Comparison of ENCODE assay signal across 22 mouse cellular contexts in genomic region chr9:102270496-102270895, GRCm38 (mm10).
A peak's percentile ranks its signal among the peaks of the same experiment; 100 is the strongest.
DNase-seq lines count a peak whose midpoint lies in the region; ATAC-seq and TF ChIP-seq lines count a peak whose summit lies in the region.
"Had no signal": no experiment of that assay in that cellular context is flagged by ENCODE, and none has a peak within 500 bp of the region (broad histone marks: within the 10 kb centered on the region; RNA-seq: fewer than 3 reads in every experiment).

No protein-coding gene starts in this region.

- no peaks in the 10 kb centered on the region for H3K9me3 ChIP-seq in liver, postnatal 0 days (ENCODE audit: low read length)
- no peaks in the 10 kb centered on the region for H3K9me3 ChIP-seq in lung, embryonic 14.5 days (ENCODE audit: low read depth, low read length)
- H3K9me3 ChIP-seq in lung, embryonic 16.5 days (ENCODE audit: control insufficient read depth, low read length), result no peaks in the 10 kb centered on the region
- H3K9me3 ChIP-seq in neural tube, embryonic 14.5 days (ENCODE audit: control insufficient read depth, low read length), result no peaks in the 10 kb centered on the region

- WGBS in liver, adult 2 months, result 77% methylated on average over 5 of the region's 5 CpGs
- 70% methylated on average over 5 of the region's 5 CpGs for WGBS in liver, postnatal 0 days (ENCODE audit: insufficient replicate concordance)
- WGBS in lung, embryonic 14.5 days, result 39% methylated on average over 5 of the region's 5 CpGs
- 63% methylated on average over 5 of the region's 5 CpGs for WGBS in lung, adult 2 months
- 54% methylated on average over 5 of the region's 5 CpGs for WGBS in lung, embryonic 16.5 days
- WGBS in neural tube, embryonic 14.5 days, result 75% methylated on average over 5 of the region's 5 CpGs

- 0 out of 2 replicates have a peak, but pooled peaks cover 2% of the 10 kb centered on the region for H3K27me3 ChIP-seq in liver, adult 2 months (ENCODE audit: control insufficient read depth, insufficient read depth, low read length)
- peaks cover 17% of the 10 kb centered on the region for H3K27me3 ChIP-seq in liver, postnatal 0 days (ENCODE audit: insufficient read depth, low read length)
- 0 out of 2 replicates have a peak, but pooled peaks cover 3% of the 10 kb centered on the region for H3K27me3 ChIP-seq in lung, embryonic 14.5 days (ENCODE audit: insufficient read depth, low read length)
- peaks cover 3% of the 10 kb centered on the region; the same call in 1 of the 2 replicates for H3K27me3 ChIP-seq in lung, embryonic 16.5 days (ENCODE audit: control insufficient read depth, insufficient read depth, low read depth, low read length)
- H3K27me3 ChIP-seq in neural tube, embryonic 14.5 days (ENCODE audit: control insufficient read depth, insufficient read depth, low read length), result no peaks in the 10 kb centered on the region
- H3K27me3 ChIP-seq: CH12.LX, Patski had no signal

- TF ChIP-seq CTCF in liver, adult 2 months (IDR thresholded peaks at IDR 0.05; ENCODE audit: low read depth, low read length), result no peak
- no peak for TF ChIP-seq CTCF in liver, postnatal 0 days (IDR thresholded peaks at IDR 0.05; ENCODE audit: low read depth)
- no peak for TF ChIP-seq CTCF in lung, embryonic 14.5 days (IDR thresholded peaks at IDR 0.05; ENCODE audit: low read depth)
- TF ChIP-seq CTCF in lung, adult 2 months (IDR thresholded peaks at IDR 0.05; ENCODE audit: insufficient read depth, low read length), result no peak

- no peak for TF ChIP-seq POLR2A in liver, adult 2 months (IDR thresholded peaks at IDR 0.05; ENCODE audit: extremely low read depth, insufficient read depth, low read length)
- no peak for TF ChIP-seq POLR2A in lung, adult 2 months (IDR thresholded peaks at IDR 0.05; ENCODE audit: borderline replicate concordance, extremely low read depth, low read depth, low read length)

- H3K4me3 ChIP-seq in liver, adult 2 months (ENCODE audit: insufficient read depth, low read depth, low read length), result no peak overlapping the region
- H3K4me3 ChIP-seq in liver, postnatal 0 days (ENCODE audit: low read depth, low read length), result no peak overlapping the region
- H3K4me3 ChIP-seq in lung, embryonic 14.5 days (ENCODE audit: low read depth, low read length), result no peak overlapping the region
- no peak overlapping the region for H3K4me3 ChIP-seq in lung, adult 2 months (replicated peaks; ENCODE audit: extremely low read depth, low read depth, low read length)
- H3K4me3 ChIP-seq in lung, embryonic 16.5 days (ENCODE audit: low read length), result no peak overlapping the region
- H3K4me3 ChIP-seq in neural tube, embryonic 14.5 days (ENCODE audit: low read depth, low read length), result no peak overlapping the region

- ATAC-seq in liver, postnatal 0 days, result no peak
- ATAC-seq in lung, embryonic 14.5 days (ENCODE audit: insufficient read depth), result no peak
- ATAC-seq in lung, embryonic 16.5 days (ENCODE audit: low read depth), result 0 out of 2 replicates have a peak, but pooled peaks have one; percentile 17
- ATAC-seq in neural tube, embryonic 14.5 days (ENCODE audit: low read depth), result no peak
- ATAC-seq: activated CD4-positive, CD25-positive, alpha-beta regulatory T cell, adult 4 months; CD4-positive, CD25-positive, alpha-beta regulatory T cell, adult 4 months; Patski had no signal

- H3K4me2 ChIP-seq in liver, postnatal 0 days (ENCODE audit: low read depth, low read length), result no peak overlapping the region
- no peak overlapping the region for H3K4me2 ChIP-seq in lung, embryonic 14.5 days
- H3K4me2 ChIP-seq in lung, embryonic 16.5 days (ENCODE audit: low read depth, low read length), result no peak overlapping the region
- H3K4me2 ChIP-seq in neural tube, embryonic 14.5 days (ENCODE audit: low read depth, low read length), result no peak overlapping the region

- no peaks in the 10 kb centered on the region for H3K4me1 ChIP-seq in liver, adult 2 months (ENCODE audit: control insufficient read depth, insufficient read depth, low read length)
- no peaks in the 10 kb centered on the region for H3K4me1 ChIP-seq in liver, postnatal 0 days (ENCODE audit: insufficient read depth)
- no peaks in the 10 kb centered on the region; the same call in 1 of the 2 replicates for H3K4me1 ChIP-seq in lung, embryonic 14.5 days (ENCODE audit: insufficient read depth)
- H3K4me1 ChIP-seq in lung, adult 2 months (ENCODE audit: control insufficient read depth, insufficient read depth, low read length), result 0 out of 2 replicates have a peak, but pooled peaks cover 2% of the 10 kb centered on the region
- H3K4me1 ChIP-seq in lung, embryonic 16.5 days (replicated peaks; ENCODE audit: control insufficient read depth, insufficient read depth, low read length), result peaks cover 7% of the 10 kb centered on the region
- H3K4me1 ChIP-seq in neural tube, embryonic 14.5 days (ENCODE audit: control insufficient read depth, insufficient read depth, low read length), result peaks cover 13% of the 10 kb centered on the region

- H3K36me3 ChIP-seq in liver, adult 2 months (ENCODE audit: control insufficient read depth, insufficient read depth, low read length), result no peaks in the 10 kb centered on the region
- H3K36me3 ChIP-seq in liver, postnatal 0 days (replicated peaks; ENCODE audit: insufficient read depth, low read length), result no peaks in the 10 kb centered on the region
- no peaks in the 10 kb centered on the region for H3K36me3 ChIP-seq in lung, embryonic 14.5 days (ENCODE audit: insufficient read depth)
- no peaks in the 10 kb centered on the region for H3K36me3 ChIP-seq in lung, embryonic 16.5 days (ENCODE audit: control insufficient read depth, insufficient read depth, low read length)
- H3K36me3 ChIP-seq in neural tube, embryonic 14.5 days (ENCODE audit: control insufficient read depth, insufficient read depth, low read length), result no peaks in the 10 kb centered on the region
- H3K36me3 ChIP-seq: G1E had no signal

- no peak for TF ChIP-seq EP300 in liver, postnatal 0 days (IDR thresholded peaks at IDR 0.05; ENCODE audit: low read depth)

- DNase-seq in liver, adult 2 months (ENCODE audit: extremely low read depth, low read depth, low spot score), result peak; percentile 15
- no peak for DNase-seq in liver, postnatal 0 days
- DNase-seq in lung, embryonic 14.5 days, result peak; percentile 15
- no peak for DNase-seq in lung, adult 2 months
- no peak for DNase-seq in lung, postnatal 36 days
- DNase-seq in neural tube, embryonic 10.5 days (ENCODE audit: extremely low spot score, low spot score), result no peak
- DNase-seq: adrenal gland, adult 2 months; adrenal gland, adult 8-10 months; adrenal gland, postnatal 10 days; adrenal gland, postnatal 14 days; adrenal gland, postnatal 25 days; adrenal gland, postnatal 36 days; B cell, adult 2 months; cerebellum, adult 11 months; cerebellum, adult 11-12 months had no signal

- no peaks in the 10 kb centered on the region for H3K79me2 ChIP-seq in liver, adult 2 months (ENCODE audit: control insufficient read depth, insufficient read depth, low read length)

- H3K9ac ChIP-seq in liver, adult 2 months (ENCODE audit: low read depth, low read length), result no peak overlapping the region
- no peak overlapping the region for H3K9ac ChIP-seq in liver, postnatal 0 days (replicated peaks)
- H3K9ac ChIP-seq in lung, embryonic 14.5 days, result no peak overlapping the region
- H3K9ac ChIP-seq in lung, embryonic 16.5 days (ENCODE audit: low read length), result no peak overlapping the region
- no peak overlapping the region for H3K9ac ChIP-seq in neural tube, embryonic 14.5 days (replicated peaks; ENCODE audit: low read depth, low read length)

- H3K27ac ChIP-seq in liver, adult 2 months (replicated peaks; ENCODE audit: insufficient read depth, low read depth, low read length), result no peak overlapping the region
- no peak overlapping the region for H3K27ac ChIP-seq in liver, postnatal 0 days (ENCODE audit: low read depth)
- no peak overlapping the region for H3K27ac ChIP-seq in lung, embryonic 14.5 days (ENCODE audit: low read depth)
- no peak overlapping the region for H3K27ac ChIP-seq in lung, embryonic 16.5 days (ENCODE audit: low read length)
- H3K27ac ChIP-seq in neural tube, embryonic 14.5 days (ENCODE audit: low read depth, low read length), result peak overlapping the region; percentile 34; the same call in 1 of the 2 replicates

Comparison
In these comparisons a context has a peak if more than half of its experiments do, and no peak if none do; other contexts are left out.
1. DNase-seq: peak in liver, adult 2 months (single experiment) and lung, embryonic 14.5 days (single experiment); none in liver, postnatal 0 days (single experiment), lung, adult 2 months (single experiment), lung, postnatal 36 days (single experiment) and neural tube, embryonic 10.5 days (single experiment).